Mouse (Mus musculus) brain, embryonic 14.5 days (tissue): Measurements from ENCODE around the gene Tmcc3. TPM values are rescaled to one million over a fixed set of nuclear protein-coding genes. Genes with fewer than 3 reads are reported as not detected.

Experiments used
- DNase-seq: peaks from one replicate; pipeline ENCODE4 v3.0.0-alpha.2; 2011; ENCODE audit warnings: low read depth
- CTCF ChIP-seq: fragments of 200-500 bp; IDR thresholded peaks from 2 replicates; pipeline ENCODE4 v1.5.1; 2012; ENCODE audit warnings: inconsistent platforms, mild to moderate bottlenecking, moderate library complexity, borderline replicate concordance; ENCODE audit not compliant: insufficient read depth, insufficient read length; ENCODE audit errors: extremely low read depth
- POLR2A ChIP-seq: fragments of 200-500 bp; IDR thresholded peaks from 2 replicates; pipeline ENCODE4 v1.6.1; 2012; ENCODE audit warnings: mild to moderate bottlenecking, inconsistent platforms, borderline replicate concordance; ENCODE audit not compliant: poor library complexity, insufficient read depth, insufficient read length, severe bottlenecking; ENCODE audit errors: extremely low read depth
- polyA plus RNA-seq: library from polyadenylated mRNA; depleted of rRNA; stranded (reverse); fragments of >200 nt; gene quantifications from 2 replicates; pipeline ENCODE4 v1.2.3, GENCODE M21; 2012

The Tmcc3 gene
- polyA plus RNA-seq, 1 experiment = 7.2 TPM

- no peak for TF ChIP-seq CTCF
- TF ChIP-seq POLR2A = no peak
- no peak for DNase-seq
Measured at GRCm38 (mm10) chr10:94568867-94569266, 257.1 kb downstream of the Tmcc3 start.

- TF ChIP-seq POLR2A (no peak), CTCF (no peak)
- DNase-seq = no peak
Measured at GRCm38 (mm10) chr10:94569731-94570130, 258.0 kb downstream of the Tmcc3 start.

- DNase-seq = no peak
- TF ChIP-seq CTCF (peak; percentile 26; the same call in 1 of the 2 replicates), POLR2A (no peak)
Measured at GRCm38 (mm10) chr10:94571927-94572620, 260.3 kb downstream of the Tmcc3 start.

GRCm38 (mm10) chr10:94572772-94573171 is 261.0 kb downstream of the Tmcc3 start:
- no peak for DNase-seq
- no peak for TF ChIP-seq POLR2A
- TF ChIP-seq CTCF = no peak

- DNase-seq = no peak
- no peak for TF ChIP-seq POLR2A
- TF ChIP-seq CTCF = no peak
Measured at GRCm38 (mm10) chr10:94574451-94575333, 262.9 kb downstream of the Tmcc3 start.

- TF ChIP-seq CTCF (no peak), POLR2A (no peak)
- no peak for DNase-seq
Measured at GRCm38 (mm10) chr10:94575958-94576357, 264.2 kb downstream of the Tmcc3 start.

- no peak for DNase-seq
- no peak for TF ChIP-seq POLR2A
- TF ChIP-seq CTCF = no peak
Measured at GRCm38 (mm10) chr10:94578870-94579269, 267.1 kb downstream of the Tmcc3 start.

GRCm38 (mm10) chr10:94581384-94581783 is 269.6 kb downstream of the Tmcc3 start:
- no peak for DNase-seq
- TF ChIP-seq POLR2A (no peak), CTCF (no peak; the same call in 1 of the 2 replicates)

- TF ChIP-seq CTCF (no peak), POLR2A (no peak)
- no peak for DNase-seq
Measured at GRCm38 (mm10) chr10:94583714-94584113, 272.0 kb downstream of the Tmcc3 start.

GRCm38 (mm10) chr10:94584851-94585359 is 273.2 kb downstream of the Tmcc3 start:
- TF ChIP-seq CTCF (no peak), POLR2A (no peak)
- DNase-seq = peak; percentile 90

GRCm38 (mm10) chr10:94585819-94586218 is 274.1 kb downstream of the Tmcc3 start:
- no peak for DNase-seq
- TF ChIP-seq POLR2A (no peak), CTCF (no peak)
